Mouse (Mus musculus) c-Kit-positive CD71-positive TER-119-positive erythroid progenitor cells, embryonic 14.5 days (primary cell): Measurements from ENCODE around the gene Lgals7.

Experiments
- DNase-seq: peaks from one replicate; pipeline ENCODE4 v3.0.0-alpha.2; 2013; ENCODE audit warnings: low spot score

Lgals7 gene

DNA sequence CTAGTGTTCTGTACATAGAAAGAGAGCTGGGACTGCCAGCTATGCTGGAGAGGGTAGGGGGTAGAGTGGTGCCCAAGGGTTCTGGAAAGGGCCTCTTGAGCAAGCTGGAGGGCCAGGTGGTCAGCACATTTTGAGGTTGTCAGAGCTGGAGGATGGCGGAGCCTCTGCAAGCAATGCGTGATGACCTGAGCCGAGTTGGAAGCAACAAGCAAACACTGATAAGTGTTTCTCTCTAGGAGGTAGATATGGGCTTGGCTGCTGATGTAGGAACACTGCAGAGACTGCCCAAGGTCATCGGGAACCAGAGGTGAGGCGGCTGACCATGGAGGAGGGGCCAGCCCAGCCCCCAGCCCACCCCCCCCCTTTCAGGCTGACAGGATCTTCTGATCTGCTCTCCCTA is 32.7 kb upstream of the Lgals7 start:
- no peak for DNase-seq

DNA sequence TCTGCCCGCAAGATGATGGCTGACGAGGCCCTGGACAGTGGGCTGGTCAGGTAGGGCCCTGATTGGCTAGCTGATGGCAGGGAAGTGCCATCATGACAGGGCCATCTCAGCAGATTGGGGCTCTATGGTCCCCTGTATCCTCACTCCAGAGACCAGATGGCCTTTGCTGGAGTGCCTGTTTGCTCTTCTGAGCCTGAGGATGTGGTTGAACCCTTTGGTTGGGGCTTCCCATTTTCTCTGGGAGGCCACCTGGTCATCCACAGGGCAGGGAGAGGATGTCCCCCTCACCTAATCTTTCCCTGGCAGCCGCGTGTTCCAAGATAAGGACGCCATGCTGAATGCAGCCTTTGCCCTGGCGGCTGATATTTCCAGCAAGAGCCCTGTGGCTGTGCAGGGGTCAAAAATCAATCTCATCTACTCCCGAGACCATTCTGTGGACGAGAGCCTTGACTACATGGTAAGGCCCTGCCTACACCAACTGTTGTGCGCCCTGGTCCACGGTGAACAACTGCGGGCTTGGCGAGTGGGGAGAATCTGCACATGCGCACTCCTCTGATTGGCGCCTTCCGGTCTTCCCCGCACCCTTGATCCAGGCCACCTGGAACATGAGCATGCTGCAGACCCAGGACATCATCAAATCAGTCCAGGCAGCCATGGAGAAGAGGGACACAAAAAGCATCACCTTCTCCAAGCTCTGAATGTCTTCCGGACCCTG is 32.1 kb upstream of the Lgals7 start:
- DNase-seq: no peak

DNA sequence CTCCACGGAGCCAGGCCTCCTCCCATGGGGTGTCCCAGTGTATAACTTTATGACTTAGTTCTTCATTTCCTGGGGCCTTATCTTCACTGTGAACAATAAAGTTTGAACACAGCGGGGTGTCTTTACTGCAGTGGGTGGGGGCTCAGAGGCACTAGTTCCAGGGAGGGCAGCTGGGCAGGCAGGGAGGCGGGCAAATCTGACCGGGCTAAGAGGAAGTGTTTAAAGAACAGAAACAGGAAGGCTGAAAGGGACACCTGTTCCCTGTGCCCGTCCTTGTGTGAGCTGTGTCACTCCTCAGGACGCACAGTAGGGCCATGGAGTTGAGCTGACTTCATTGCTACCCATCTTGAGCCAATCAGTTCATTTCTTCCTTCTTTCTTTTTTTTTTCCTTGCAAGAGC is 31.5 kb upstream of the Lgals7 start:
- no peak for DNase-seq

DNA sequence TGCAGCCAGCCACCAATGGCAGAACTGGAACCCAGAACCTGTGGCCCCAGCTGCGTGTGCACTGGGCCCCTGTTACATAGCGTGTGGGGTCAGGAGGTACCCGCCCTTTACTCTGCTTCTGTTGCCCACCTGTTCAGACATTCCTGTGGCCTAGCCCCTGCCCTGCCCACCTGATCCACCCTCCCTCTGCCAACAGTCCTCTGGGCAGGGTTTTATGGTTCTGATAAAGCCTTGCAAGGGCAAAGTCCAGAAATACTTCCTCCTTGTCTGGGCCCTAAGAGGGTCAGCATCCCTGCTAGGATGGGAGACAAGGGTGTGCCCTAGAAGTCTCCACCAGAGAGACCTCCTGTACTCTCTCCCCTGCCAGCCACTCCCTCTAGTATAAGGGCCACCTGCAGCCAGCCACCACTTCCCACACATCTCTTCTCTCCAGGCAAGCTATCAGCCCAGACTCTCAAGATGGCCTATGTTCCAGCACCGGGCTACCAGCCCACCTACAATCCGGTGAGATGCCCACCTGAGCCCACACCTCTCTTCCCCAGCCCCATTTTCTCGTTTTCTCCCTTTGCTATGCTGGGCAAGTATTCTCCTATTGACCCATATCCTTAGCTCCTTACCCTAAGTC is 29.8 kb upstream of the Lgals7 start, which contains the start of gene Lgals4:
Lgals4 (plus strand) TSS at position 132 of the 625 bp plus-strand sequence.
- DNase-seq: no peak

DNA sequence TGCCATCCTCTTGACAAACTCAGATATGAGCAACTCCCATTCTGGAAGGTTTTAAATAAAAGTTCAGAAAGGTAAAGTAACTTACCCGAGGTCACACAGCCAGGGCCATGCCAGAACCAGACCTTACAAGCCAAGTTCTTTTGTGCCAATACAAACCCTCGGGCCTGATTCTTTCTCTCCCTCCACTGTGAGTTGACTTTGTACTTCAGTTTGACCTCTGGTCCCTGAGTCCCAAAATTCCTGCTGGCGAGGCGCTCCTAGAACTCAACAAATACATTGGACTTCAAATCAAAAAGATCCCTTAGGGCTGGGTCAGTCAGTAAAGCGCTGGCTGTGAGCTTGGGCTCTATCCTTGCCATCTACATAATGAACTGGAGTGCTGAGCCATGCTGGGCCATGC is 26.7 kb upstream of the Lgals7 start:
- DNase-seq: no peak

DNA sequence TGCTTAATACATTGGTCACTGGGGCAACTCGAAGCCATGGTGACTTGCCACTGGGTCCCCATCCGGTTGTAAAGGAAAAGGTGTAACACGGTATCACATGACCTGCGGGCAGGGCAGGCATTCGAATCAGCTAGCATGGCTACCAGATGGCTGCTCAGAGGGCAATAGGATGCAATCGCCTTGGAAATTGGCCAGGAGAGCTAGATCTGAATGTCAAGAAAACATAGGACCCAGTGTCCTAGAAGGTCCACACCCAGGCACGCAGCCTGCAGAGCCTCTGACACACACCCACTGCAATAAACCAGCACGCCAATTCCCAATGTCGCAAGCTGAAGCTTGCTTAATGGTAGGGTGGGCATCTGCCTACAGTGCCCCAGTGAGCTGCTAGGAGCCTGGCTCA is 25.3 kb upstream of the Lgals7 start:
- DNase-seq: no peak

- DNase-seq: no peak
Observed at GRCm38 (mm10) chr7:28847273-28847672, 16.4 kb upstream of the Lgals7 start.

DNA sequence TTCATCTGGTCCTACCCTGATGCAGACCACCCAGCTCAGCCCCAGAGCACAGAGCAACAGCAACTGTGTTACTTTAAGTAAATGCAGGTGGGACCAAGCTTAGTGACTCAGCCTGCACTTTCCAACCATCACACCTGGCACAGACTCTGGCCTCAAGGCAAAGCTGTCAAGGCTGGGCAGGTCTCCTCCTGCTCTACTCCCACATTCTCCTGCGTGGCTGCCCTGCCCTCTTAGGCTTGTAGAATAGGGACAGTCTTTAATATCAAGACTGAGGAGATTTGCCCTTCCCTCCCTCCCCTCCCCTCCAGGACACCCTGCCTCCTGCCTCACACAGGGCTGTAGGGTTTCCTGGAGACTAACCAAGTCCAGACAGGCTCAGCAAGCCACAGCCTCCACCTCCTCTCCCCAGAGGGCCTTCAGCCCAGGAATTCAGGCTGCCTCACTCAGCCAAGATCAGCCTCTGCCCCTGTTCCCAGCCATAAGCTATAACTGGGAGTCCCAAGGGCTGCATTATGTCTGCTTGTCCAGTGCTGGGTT is 13.9 kb upstream of the Lgals7 start:
- DNase-seq: no peak

GRCm38 (mm10) chr7:28850642-28851041 is 13.0 kb upstream of the Lgals7 start:
- no peak for DNase-seq

GRCm38 (mm10) chr7:28859953-28860352 is 3.7 kb upstream of the Lgals7 start:
- DNase-seq: no peak

- no peak for DNase-seq
Observed at GRCm38 (mm10) chr7:28860898-28861297, 2.8 kb upstream of the Lgals7 start.

GRCm38 (mm10) chr7:28862817-28863499 is 695 bp upstream of the Lgals7 start:
- DNase-seq: no peak

GRCm38 (mm10) chr7:28864288-28864750 is 666 bp downstream of the Lgals7 start:
- no peak for DNase-seq

GRCm38 (mm10) chr7:28865481-28866300 is 2.0 kb downstream of the Lgals7 start:
- DNase-seq: peak; percentile 75

DNA sequence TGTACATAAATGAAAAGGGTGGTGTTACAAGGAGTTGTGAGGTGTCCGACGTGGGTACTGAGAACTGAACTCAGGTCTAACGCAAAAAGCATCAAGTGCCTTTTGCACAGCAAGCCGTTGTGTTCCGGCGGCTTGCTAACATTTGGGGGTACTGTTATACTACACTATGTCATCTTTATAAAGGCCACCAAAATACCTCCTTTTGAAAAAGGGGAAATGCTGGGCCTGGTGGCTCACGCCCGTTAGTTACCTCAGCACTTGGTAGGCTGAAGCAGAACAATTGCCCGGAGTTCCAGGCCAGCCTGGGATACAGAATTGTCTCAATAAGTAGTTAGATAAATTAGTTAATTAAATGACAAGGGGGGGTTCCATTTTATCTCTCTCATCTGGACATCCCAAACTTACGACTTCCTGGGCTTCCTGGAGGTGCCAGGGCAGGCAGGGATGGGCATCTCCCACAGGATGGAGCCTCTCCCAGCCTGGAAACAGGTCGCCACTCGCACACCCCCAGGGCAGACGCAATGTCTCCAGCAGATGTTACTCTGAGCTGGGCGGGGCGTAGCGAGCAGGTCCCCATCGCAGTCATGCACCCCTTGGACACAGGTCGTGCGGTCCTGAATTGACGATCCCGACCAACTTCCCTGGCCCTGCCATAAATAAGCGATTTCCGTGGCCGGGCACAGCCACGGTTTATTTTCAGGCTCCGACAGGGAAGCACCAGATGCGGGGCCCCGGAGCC is 3.3 kb downstream of the Lgals7 start:
- DNase-seq: no peak

DNA sequence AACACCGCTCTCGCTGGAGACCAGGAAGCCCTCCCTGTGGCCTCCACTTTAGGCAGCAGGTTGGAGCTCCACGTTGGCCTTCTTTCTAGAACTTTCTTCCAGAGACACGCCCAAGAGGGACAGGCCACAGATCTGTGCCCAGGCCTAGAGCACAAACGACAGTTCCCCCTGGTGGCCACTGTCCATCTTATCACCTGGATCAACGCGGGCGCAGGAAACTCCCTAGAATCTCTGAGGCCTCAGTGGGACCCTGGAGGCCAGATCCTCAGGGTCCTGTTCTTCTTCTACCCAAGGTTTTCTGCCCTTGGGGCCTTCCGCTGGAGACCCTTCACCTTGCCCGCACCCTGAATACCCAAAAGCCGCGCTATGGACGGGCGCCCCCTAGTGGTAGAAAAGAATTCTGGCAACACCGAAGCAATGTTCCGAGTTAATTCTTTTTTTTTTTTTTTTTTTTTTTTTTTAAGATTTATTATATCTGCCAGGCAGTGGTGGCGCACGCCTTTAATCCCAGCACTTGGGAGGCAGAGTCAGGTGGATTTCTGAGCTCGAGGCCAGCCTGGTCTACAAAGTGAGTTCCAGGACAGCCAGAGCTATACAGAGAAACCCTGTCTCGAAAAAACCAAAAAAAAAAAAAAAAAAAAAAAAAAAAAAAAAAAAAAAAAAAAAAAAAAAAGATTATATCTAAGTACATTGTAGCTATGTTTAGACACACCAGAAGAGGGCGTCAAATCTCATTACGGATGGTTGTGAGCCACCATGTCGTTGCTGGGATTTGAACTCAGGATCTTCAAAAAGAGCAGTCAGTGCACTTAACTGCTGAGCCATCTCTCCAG is 4.1 kb downstream of the Lgals7 start:
- peak; percentile 78 for DNase-seq

DNA sequence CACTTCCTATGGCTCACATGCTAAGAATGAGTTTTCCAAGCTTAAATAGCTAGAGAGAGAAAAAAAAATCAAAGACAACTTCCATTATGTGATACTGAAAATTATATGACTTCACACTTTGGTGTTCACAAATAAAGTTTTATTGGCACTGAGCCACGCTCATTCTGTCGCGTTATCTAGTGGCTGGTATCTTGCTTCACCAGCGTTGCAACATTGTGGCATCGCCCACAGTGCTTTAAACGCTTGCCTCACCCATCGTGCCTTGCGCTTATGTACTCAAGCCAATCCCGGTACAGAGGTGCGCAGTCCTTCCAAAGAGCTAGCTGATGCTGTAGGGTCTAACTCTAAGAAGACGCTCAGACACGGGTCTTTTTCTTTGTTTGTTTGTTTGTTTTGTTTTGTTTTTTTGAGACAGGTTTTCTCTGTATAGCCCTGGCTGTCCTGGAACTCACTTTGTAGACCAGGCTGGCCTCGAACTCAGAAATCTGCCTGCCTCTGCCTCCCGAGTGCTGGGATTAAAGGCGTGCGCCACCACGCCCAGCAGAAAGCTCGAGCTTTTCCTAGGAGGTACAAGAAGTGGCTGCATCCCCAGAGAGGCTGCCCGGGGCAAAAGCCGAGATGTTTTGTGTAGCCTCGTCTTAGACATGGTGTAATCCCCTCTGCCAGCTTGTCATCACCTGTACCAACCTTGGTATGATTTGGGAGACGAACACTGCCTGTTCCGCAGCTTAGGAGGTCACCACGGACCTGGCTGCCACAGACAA is 7.4 kb downstream of the Lgals7 start:
- DNase-seq: no peak

GRCm38 (mm10) chr7:28874565-28874964 is 10.9 kb downstream of the Lgals7 start:
- DNase-seq: no peak

- no peak for DNase-seq
Observed at GRCm38 (mm10) chr7:28876099-28876498, 12.4 kb downstream of the Lgals7 start.

- DNase-seq: peak; percentile 66
Observed at GRCm38 (mm10) chr7:28877155-28877554, 13.5 kb downstream of the Lgals7 start.
